Mouse (Mus musculus): ENCODE data around the gene Cbr4.
A peak's percentile ranks its signal among the peaks of the same experiment; 100 is the strongest.

Cbr4 gene

DNA sequence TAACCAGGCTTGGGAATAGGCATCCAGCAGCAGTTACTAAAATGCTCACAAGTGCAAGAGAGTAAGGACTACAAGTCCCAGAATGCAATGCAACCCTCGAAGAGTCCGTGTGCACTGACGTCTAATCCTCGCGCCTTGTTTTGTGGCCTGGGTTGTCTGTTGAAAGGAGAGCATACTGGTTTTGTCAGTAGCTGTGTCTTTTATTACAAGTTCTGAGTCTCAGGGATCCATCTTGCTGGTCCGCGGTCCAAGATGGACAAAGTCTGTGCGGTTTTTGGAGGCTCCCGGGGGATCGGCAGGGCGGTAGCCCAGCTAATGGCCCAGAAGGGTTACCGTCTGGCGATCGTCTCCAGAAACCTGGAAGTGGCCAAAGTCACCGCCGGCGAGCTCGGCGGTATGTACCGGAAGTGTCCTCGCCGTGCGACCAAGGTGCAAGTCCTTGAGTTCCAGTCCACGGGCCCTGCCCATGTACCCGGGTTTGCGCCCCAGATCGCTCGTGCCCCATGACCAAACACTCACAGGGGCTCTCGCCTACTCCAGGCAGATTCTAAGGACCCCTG, at the start of gene Cbr4:
Cbr4 (plus strand) TSS at position 138 of the 560 bp plus-strand sequence.
- peak; percentile 90 for DNase-seq (ENCODE audit: extremely low read depth, insufficient read length, low spot score)

GRCm38 (mm10) chr8:61442988-61443387, 44.5 kb upstream of the Cbr4 start:
- DNase-seq (ENCODE audit: extremely low read depth, insufficient read length, low spot score) = no peak

GRCm38 (mm10) chr8:61444358-61444757, 43.2 kb upstream of the Cbr4 start:
- DNase-seq (ENCODE audit: extremely low read depth, insufficient read length, low spot score) = no peak

- DNase-seq (ENCODE audit: extremely low read depth, insufficient read length, low spot score) = no peak
Observed at GRCm38 (mm10) chr8:61446329-61446728, 41.2 kb upstream of the Cbr4 start.

- DNase-seq (ENCODE audit: extremely low read depth, insufficient read length, low spot score) = no peak
Observed at GRCm38 (mm10) chr8:61448100-61448499, 39.4 kb upstream of the Cbr4 start.

GRCm38 (mm10) chr8:61448881-61449280, 38.7 kb upstream of the Cbr4 start:
- no peak for DNase-seq (ENCODE audit: extremely low read depth, insufficient read length, low spot score)

- no peak for DNase-seq (ENCODE audit: extremely low read depth, insufficient read length, low spot score)
Observed at GRCm38 (mm10) chr8:61450916-61451575, 36.5 kb upstream of the Cbr4 start.

GRCm38 (mm10) chr8:61451721-61452337, 35.7 kb upstream of the Cbr4 start:
- DNase-seq (ENCODE audit: extremely low read depth, insufficient read length, low spot score) = no peak

DNA sequence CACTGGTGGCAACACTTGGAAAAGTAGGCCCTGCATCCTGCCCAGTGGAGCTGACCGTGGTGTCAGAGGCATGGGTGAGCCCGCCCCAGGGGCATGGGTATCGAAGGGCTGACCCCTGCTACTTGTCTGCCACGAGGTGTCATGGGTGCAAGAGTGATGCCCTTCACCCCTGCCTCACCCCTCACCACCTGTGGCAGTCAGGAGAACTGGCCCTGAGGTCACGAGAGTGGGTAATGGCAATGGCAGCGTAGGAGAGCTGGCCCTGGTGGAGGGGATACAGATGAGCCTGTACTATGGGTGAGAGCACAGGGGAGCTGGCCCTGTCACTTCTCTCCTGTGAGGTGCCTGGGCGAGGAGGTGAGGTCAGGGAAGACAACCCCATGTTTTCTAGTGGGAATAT, 27.8 kb upstream of the Cbr4 start:
- DNase-seq (ENCODE audit: extremely low read depth, insufficient read length, low spot score) = no peak

DNA sequence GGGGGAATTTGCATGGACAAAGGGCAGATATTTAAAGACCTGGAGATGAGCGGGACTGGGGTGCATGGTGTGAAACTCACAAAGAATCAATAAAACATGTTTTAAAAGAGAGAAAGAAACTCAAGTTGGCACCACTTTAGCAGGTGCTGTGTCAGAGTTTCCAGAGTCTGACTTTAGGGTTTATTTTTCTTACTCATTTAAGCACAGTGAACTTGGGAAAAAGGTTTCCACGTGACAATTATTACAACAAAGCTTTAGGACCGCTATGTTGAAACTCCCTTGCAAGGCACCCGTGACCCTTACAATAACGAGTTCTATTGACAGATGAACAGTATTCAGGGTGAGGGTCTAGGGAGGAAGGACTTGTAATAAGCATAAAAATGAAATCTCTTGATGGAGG, 25.3 kb upstream of the Cbr4 start:
- no peak for DNase-seq (ENCODE audit: extremely low read depth, insufficient read length, low spot score)

DNA sequence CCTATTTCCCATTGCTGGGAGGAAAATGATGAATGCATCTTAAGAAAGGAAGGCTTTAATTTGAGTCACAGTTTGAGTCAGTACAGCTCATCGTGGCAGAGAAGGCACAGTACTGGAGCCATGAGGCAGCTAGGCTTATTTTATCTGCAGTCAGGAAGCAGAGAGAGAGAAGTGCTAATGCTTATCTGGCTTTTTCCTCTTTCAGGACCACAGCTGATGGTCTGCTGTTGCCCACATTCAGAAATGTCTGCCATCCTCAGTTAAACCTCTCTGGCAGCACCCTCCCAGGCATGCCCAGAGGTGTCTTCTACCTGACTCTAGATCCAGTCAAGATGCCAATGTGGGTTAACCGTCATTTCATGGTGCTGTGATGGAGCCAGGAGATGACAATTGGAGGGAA, 23.1 kb upstream of the Cbr4 start:
- DNase-seq (ENCODE audit: extremely low read depth, insufficient read length, low spot score) = no peak

DNA sequence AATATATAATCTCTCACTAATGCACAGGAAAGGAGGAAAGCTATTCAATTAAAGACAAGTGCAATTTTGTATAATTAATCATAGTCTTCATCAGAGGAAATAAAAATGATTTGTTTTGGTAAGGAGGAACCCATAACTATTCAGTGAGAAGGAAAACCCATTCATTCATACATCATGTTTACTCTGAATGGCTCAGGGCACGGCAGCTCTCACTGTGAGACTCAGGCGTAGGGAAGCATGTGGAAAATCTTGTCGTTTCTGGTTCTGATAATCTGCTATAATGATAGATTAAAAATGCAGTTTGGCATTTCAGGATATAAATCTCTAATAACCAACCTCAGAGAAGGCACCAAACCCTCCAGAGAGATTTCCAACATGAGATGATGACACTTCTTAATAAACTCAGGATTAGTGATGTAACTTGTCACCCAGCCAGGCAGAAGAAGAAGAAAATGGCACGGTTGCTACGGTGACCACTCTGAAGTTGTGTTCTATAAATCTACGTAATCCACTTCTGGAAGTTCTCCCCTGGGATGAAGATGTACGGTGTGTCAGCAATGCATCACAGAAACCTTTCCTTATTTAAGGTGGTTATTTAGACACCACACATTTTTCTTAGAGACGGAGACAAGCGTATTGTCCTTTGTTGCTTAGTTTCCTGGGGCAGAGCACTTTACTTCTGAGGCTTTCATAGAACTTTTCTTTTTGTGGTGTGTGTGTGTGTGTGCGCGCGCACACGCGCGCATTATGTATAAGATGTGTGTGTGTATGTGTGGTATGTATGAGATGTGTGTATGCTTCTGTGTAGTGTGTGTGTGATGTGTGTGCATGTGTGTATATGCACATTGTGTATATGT, 20.6 kb upstream of the Cbr4 start:
- DNase-seq (ENCODE audit: extremely low read depth, insufficient read length, low spot score) = no peak

GRCm38 (mm10) chr8:61467553-61467815, 20.1 kb upstream of the Cbr4 start:
- DNase-seq (ENCODE audit: extremely low read depth, insufficient read length, low spot score) = no peak

DNA sequence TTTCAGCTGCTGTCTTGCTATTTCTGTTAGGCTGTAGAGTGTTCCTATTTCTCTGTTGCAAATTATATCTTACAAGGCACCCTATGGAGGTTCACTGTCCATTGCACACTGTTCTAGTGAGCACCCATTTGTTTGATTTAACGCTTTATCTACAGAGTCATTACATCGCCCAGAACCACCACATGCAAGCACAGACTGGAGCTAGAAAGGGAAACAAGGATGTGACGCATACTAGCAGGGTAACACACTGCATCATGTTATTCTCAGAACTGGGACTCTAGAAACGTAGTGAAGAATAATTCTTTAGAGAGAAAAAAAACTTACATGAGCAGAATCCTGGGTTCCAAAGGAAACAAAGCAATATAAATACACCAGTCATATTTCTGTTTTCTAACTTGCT, 17.3 kb upstream of the Cbr4 start:
- no peak for DNase-seq (ENCODE audit: extremely low read depth, insufficient read length, low spot score)

DNA sequence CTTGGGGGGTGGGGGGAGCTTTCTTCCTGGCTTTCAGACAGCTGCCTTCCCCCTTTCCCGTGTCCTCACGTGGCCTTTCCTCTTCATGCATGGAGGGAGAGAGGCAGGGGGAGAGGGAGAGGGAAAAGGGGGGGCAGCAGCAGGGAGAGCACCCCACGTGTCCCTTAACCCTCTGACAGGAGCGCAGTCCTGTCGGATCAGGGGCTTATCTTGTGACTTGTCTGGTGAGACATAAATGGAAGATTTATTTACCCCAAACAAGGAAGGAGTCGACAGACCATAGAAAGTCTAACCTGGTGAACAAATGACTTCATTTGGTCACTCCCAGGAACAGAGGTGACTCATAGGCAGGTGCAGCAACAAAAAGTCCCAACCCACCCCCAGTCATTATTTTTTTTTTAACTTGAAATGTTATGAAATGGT, 12.3 kb upstream of the Cbr4 start:
- no peak for DNase-seq (ENCODE audit: extremely low read depth, insufficient read length, low spot score)

DNA sequence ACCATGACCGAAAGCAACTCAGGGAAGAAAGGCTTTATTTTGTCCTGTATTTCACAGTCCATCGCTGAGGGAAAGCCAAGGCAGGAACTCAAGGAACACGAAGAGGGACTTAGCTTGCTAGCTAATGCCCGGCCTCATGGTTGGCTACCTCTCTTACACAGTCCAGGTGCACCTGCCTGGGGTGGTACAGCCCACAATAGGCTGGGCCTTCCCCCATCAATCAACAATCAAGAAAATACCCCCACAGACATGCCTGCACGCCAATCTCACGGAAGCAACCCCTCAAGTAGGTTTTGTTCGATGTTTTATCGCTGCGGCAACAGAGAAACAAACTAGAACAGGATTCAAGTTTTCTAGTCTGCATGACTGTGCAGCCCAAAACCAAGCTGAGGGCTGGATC, 11.4 kb upstream of the Cbr4 start:
- DNase-seq (ENCODE audit: extremely low read depth, insufficient read length, low spot score) = no peak

DNA sequence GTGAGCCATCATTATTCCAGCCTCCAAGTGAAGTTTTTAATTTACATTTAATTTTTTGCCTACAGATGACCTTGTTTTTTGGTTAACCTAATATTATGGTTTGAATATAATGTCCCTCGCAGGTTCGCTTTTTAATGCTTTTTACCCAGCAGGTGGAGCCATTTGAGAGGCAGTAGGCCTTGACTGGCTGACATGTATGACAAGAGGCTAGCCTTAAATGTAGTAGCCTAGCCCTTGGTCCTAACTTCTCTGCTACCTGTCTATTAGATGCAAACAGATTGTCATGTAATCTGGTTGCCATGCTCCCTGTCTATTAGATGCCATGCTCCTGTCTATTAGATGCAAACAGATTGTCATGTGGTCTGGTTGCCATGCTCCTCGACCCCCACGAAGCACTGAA, 9.4 kb upstream of the Cbr4 start:
- DNase-seq (ENCODE audit: extremely low read depth, insufficient read length, low spot score) = no peak

DNA sequence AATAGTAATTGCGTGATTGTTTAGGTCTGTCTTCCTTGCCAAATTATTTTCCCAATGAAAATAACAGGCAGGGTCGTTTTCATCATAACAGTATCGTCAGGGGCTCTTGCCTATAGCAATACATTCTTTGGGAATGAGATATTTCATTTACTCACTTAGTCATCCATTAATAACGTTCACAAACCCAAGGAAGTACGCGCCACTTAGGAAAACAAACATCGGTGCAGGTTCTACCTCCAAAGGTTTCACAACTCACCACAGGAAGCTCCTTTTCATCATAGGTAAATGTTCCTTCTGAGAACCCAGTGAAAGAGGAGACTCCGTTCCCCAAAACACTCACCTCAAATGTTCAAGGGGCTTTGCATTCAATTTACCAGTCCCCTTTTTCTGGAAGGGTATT, 8.7 kb upstream of the Cbr4 start:
- DNase-seq (ENCODE audit: extremely low read depth, insufficient read length, low spot score) = no peak

- DNase-seq (ENCODE audit: extremely low read depth, insufficient read length, low spot score) = peak; percentile 29
Observed at GRCm38 (mm10) chr8:61479506-61480214, 7.9 kb upstream of the Cbr4 start.

GRCm38 (mm10) chr8:61480260-61480967, 7.1 kb upstream of the Cbr4 start:
- no peak for DNase-seq (ENCODE audit: extremely low read depth, insufficient read length, low spot score)
